Mouse (Mus musculus) Patski (cell line): ENCODE measurements around the gene Nmnat3. TPM values are rescaled to one million over a fixed set of nuclear protein-coding genes. Genes with fewer than 3 reads are reported as not detected.

Experiments used
- ATAC-seq: fragments of 100-300 bp; one replicate; pipeline ENCODE4 v1.8.0; 2021
- CTCF ChIA-PET: fragments of 350-600 bp; sonication (Branson Sonifier 250); formaldehyde crosslinking; loops from one replicate; lab custom pipeline; 2022; ENCODE audit warnings: inconsistent platforms; lab: Charles Lee
- POLR2A ChIA-PET: fragments of 350-600 bp; sonication (Branson Sonifier 250); formaldehyde crosslinking; loops from one replicate; lab custom pipeline; 2022; ENCODE audit warnings: antibody characterized with exemption, inconsistent platforms; lab: Charles Lee
- DNase-seq: peaks from one replicate; pipeline ENCODE4 v3.0.0-alpha.2; 2011; ENCODE audit warnings: low read depth, low spot score
- H3K27me3 ChIP-seq: fragments of 371-371 bp; one replicate; pipeline ENCODE4 v1.5.1; 2021
- CTCF ChIP-seq: fragments of 100-300 bp; IDR thresholded peaks from one replicate; pipeline ENCODE4 v1.5.1; 2021
- in situ Hi-C: fragments of 300-500 bp; cut with MboI; formaldehyde crosslinking; loops from 3 replicates; pipeline ENCODE4 v1.11.1; 2018; ENCODE audit warnings: low pct_unique_long_range_greater_than_20kb, mixed read lengths
- polyA plus RNA-seq: library from polyadenylated mRNA; unstranded; gene quantifications from one replicate; pipeline ENCODE4 v1.2.3, GENCODE M21; 2021

Gene Nmnat3
- polyA plus RNA-seq, 1 experiment from 2014 or later: 26.2 TPM

GRCm38 (mm10) chr9:98285606-98286301 is 1.5 kb upstream of the Nmnat3 start:
- ChIA-PET POLR2A (no interaction called here), CTCF (interaction anchor here (2.1 kb wide), 1 partner anchor 9 kb away, joined by 9 read pairs; no protein-coding TSS in a partner anchor)
- in situ Hi-C loops: loop anchor here (25.0 kb wide), 1 partner anchor 1323 kb away; no protein-coding TSS in a partner anchor
- no peak for TF ChIP-seq CTCF
- DNase-seq (no peak), ATAC-seq (no peak)
- H3K27me3 ChIP-seq: no peaks in the 10 kb centered on the region

DNA sequence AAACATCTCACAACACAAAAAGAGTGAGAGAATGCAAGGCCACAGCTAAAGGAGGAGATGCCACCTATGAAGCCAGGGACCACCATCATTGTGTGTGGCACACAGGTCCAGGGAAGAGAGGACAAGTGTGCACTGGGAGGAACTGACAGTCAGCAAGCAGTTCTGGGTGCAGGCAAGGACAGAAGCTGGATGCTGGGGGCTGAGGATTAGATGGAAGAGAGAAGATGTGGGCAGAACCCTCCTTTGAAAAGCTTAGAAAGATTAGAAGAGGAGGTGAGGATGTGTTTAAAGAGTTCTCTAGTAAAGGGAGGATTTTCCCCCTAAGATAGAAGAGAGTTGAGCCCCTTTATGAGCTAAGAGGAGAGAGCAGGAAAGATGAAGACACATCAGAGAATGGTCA is 2.4 kb downstream of the Nmnat3 start:
- ChIA-PET POLR2A (no interaction called here), CTCF (interaction anchor here (1.5 kb wide), 1 partner anchor 10 kb away, joined by 5 read pairs; no protein-coding TSS in a partner anchor)
- TF ChIP-seq CTCF: no peak
- ATAC-seq (no peak), DNase-seq (no peak)
- in situ Hi-C loops: loop anchor here (25.0 kb wide), 1 partner anchor 1327 kb away; no protein-coding TSS in a partner anchor
- H3K27me3 ChIP-seq: no peaks in the 10 kb centered on the region

- no peak for DNase-seq
- TF ChIP-seq CTCF: no peak
- no peak for ATAC-seq
- ChIA-PET POLR2A (no interaction called here), CTCF (interaction anchor here (0.9 kb wide), 1 partner anchor 9 kb away, joined by 3 read pairs; no protein-coding TSS in a partner anchor)
- no peaks in the 10 kb centered on the region for H3K27me3 ChIP-seq
- in situ Hi-C loops: loop anchor here (25.0 kb wide), 1 partner anchor 1328 kb away; no protein-coding TSS in a partner anchor
Observed at GRCm38 (mm10) chr9:98290591-98290990, 3.4 kb downstream of the Nmnat3 start.

DNA sequence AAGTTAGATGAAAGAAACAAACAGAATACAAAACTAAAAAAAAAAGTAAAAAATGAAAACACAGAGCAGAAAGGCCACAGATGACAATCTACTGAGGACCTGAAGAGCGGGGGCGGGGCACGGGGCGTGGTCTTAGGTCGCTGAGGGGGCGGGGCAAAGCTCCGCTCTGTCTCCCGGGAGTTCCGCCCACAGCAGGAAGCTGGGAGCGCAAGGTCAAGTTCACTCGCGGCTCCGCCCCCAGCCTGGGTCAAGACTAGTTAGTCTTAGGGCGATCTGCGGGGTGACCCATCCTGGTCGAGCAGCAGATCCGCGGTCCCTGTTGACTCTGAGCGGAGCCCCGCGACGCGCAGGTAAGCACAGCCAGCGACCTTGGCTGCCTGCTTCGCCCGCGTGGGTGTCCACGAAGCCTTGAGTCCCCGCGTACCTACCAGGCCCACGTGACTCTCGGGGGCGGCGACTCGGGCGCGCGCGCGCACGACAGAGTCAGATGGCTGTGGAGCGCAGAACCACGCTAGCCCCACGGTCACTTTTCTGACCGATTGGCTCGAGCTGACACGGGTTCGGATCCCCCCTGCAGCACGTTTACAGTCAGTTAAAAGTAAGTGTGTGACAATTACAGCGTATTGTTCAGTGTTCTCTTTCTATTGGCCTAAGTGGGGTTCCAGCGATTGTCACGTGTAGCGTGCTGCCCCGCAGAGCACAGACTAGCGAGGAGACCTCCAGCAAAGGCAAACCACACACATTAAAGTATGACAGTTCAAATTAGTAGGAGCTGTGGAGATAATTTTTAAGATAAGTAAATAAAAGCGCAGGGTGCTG is 9.4 kb downstream of the Nmnat3 start:
- in situ Hi-C loops: loop anchor here (25.0 kb wide), 1 partner anchor 1334 kb away; no protein-coding TSS in a partner anchor
- no peak for TF ChIP-seq CTCF
- ChIA-PET CTCF (interaction anchor here (2.6 kb wide), 1 partner anchor 11 kb away, joined by 9 read pairs; no protein-coding TSS in a partner anchor), POLR2A (interaction anchor here (0.6 kb wide), 2 partner anchors 8 to 196 kb away, joined by 3 to 4 read pairs; no protein-coding TSS in a partner anchor)
- peak; percentile 82 for ATAC-seq
- DNase-seq: peak; percentile 49
- no peaks in the 10 kb centered on the region for H3K27me3 ChIP-seq

DNA sequence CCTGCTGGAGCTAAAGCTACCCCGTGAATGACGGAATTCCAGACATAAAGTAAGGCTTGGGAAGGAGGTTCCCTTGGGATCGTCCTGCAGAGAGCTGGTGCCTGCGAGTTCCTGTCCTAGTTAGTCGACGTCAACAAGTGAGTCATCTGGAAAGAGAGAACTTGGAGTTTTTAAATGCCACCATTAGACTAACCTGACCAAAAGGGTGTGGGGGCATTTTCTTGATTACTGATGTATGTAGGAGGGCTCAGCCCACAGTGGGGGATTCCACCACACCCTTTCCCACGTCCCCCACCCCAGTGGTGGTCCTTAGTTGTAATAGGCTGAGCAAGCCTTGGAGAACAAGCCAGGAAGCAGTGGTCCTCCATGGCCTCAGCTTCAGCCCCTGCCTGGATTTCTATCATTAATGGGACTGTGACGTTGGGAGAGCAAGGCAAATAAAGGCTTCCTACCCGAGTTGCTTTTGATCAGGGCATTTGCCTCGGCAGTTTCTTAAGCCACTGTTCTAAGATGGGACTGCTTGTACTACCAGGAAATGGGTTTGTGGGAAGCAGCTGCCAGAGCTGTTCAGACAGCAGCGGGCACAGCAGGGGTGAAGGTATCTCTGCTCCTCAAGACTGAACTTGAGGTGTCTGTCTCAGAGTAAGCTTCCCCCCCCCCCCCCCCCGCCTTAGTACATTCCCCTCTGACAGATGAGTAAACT is 10.2 kb downstream of the Nmnat3 start:
- POLR2A ChIA-PET: interaction anchor here (0.6 to 1.0 kb wide), 3 partner anchors 19 to 196 kb away, joined by 3 to 4 read pairs (median 4); no protein-coding TSS in a partner anchor
- in situ Hi-C loops: loop anchor here (25.0 kb wide), 1 partner anchor 1335 kb away; no protein-coding TSS in a partner anchor
- CTCF ChIA-PET: no interaction called here
- H3K27me3 ChIP-seq: no peaks in the 10 kb centered on the region
- DNase-seq (no peak), ATAC-seq (peak; percentile 85)
- TF ChIP-seq CTCF: no peak

- ATAC-seq (no peak), DNase-seq (no peak)
- in situ Hi-C loops: loop anchor here (25.0 kb wide), 1 partner anchor 1336 kb away; no protein-coding TSS in a partner anchor
- POLR2A ChIA-PET: interaction anchor here (0.7 to 1.0 kb wide), 2 partner anchors 18 to 22 kb away, joined by 3 to 4 read pairs; no protein-coding TSS in a partner anchor
- H3K27me3 ChIP-seq: no peaks in the 10 kb centered on the region
- CTCF ChIA-PET: no interaction called here
- no peak for TF ChIP-seq CTCF
Observed at GRCm38 (mm10) chr9:98297937-98298595, 10.8 kb downstream of the Nmnat3 start.

DNA sequence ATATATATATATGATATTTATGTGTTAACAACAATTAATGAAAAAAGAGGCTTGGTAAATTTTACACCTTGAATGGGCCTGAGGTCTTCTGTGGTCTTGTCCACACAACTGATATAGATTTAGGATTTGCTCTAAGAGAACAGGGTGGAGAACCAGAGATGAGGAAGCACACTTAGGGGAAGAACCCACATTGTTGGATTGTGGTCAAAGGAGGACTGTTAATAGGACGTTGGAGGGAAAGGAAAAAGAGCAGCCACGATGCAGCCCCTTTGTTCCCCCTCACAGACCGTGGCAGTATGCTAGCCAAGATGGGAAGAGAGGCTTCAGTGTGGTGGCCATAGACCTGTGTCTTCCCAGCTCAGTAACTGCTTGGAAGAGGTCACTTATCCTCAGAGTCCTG is 11.5 kb downstream of the Nmnat3 start:
- ATAC-seq (no peak), DNase-seq (no peak)
- no peak for TF ChIP-seq CTCF
- ChIA-PET CTCF (no interaction called here), POLR2A (no interaction called here)
- in situ Hi-C loops: loop anchor here (25.0 kb wide), 1 partner anchor 1336 kb away; no protein-coding TSS in a partner anchor
- H3K27me3 ChIP-seq: no peaks in the 10 kb centered on the region

GRCm38 (mm10) chr9:98299235-98299634 is 12.0 kb downstream of the Nmnat3 start:
- in situ Hi-C loops: loop anchor here (25.0 kb wide), 1 partner anchor 1337 kb away; no protein-coding TSS in a partner anchor
- no peak for ATAC-seq
- H3K27me3 ChIP-seq: no peaks in the 10 kb centered on the region
- ChIA-PET CTCF (interaction anchor here (1.5 kb wide), 1 partner anchor 8 kb away, joined by 3 read pairs; no protein-coding TSS in a partner anchor), POLR2A (no interaction called here)
- DNase-seq: no peak
- no peak for TF ChIP-seq CTCF

DNA sequence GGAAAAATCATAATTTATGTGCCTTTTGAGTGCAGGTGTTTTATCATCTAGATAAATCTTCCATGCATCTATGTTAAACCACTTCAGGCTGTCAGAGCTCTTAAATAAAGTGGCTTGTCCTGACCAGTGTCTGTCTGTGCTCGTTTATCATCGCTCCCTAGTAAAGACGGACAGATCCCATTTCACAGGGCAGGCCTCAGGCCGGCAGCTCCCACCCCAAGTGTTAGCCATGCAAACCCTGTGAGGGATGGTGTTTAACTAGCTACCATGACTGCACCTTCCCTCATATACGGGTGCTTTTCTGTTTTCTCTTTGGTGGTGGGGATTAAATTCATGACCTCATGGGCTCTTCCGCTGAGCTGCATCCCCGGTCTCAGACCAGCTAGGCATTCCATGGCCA is 13.3 kb downstream of the Nmnat3 start:
- ATAC-seq (no peak), DNase-seq (no peak)
- TF ChIP-seq CTCF: no peak
- H3K27me3 ChIP-seq: no peaks in the 10 kb centered on the region
- CTCF ChIA-PET: interaction anchor here (1.2 to 1.5 kb wide), 2 partner anchors 9 to 13 kb away, joined by 3 read pairs; no protein-coding TSS in a partner anchor
- in situ Hi-C loops: no loop called here
- POLR2A ChIA-PET: interaction anchor here (0.7 kb wide), 1 partner anchor 26 kb away, joined by 3 read pairs; no protein-coding TSS in a partner anchor
